Comparison of ENCODE assay signal across 24 mouse cellular contexts in genomic region chr19:28395584-28395861, GRCm38 (mm10).
A peak's percentile ranks its signal among the peaks of the same experiment; 100 is the strongest.
DNase-seq lines count a peak whose midpoint lies in the region; ATAC-seq lines count a peak whose summit lies in the region.
"Had no signal": no experiment of that assay in that cellular context is flagged by ENCODE, and none has a peak within 500 bp of the region (broad histone marks: within the 10 kb centered on the region; RNA-seq: fewer than 3 reads in every experiment).

No protein-coding gene starts in this region.

- H3K36me3 ChIP-seq in hindbrain, embryonic 15.5 days = no peaks in the 10 kb centered on the region
- H3K36me3 ChIP-seq in hindbrain, embryonic 12.5 days = no peaks in the 10 kb centered on the region
- H3K36me3 ChIP-seq in forebrain, embryonic 14.5 days (ENCODE audit: control insufficient read depth, insufficient read depth, low read length) = no peaks in the 10 kb centered on the region
- H3K36me3 ChIP-seq in limb, embryonic 10.5 days = no peaks in the 10 kb centered on the region
- H3K36me3 ChIP-seq: embryonic facial prominence, embryonic 10.5 days; heart, embryonic 13.5 days; limb, embryonic 12.5 days had no signal

- no peak overlapping the region for H3K4me2 ChIP-seq in hindbrain, embryonic 15.5 days
- no peak overlapping the region for H3K4me2 ChIP-seq in hindbrain, embryonic 12.5 days (replicated peaks)
- no peak overlapping the region for H3K4me2 ChIP-seq in forebrain, embryonic 14.5 days (ENCODE audit: low read length)
- H3K4me2 ChIP-seq: limb, embryonic 12.5 days; liver, embryonic 11.5 days had no signal

- no peak overlapping the region for H3K27ac ChIP-seq in hindbrain, embryonic 15.5 days (replicated peaks)
- H3K27ac ChIP-seq in hindbrain, embryonic 12.5 days = no peak overlapping the region
- H3K27ac ChIP-seq in forebrain, embryonic 14.5 days (ENCODE audit: low read depth, low read length) = peak overlapping the region; percentile 22; the same call in 1 of the 2 replicates
- peak overlapping the region; percentile 56 for H3K27ac ChIP-seq in limb, embryonic 10.5 days
- H3K27ac ChIP-seq: embryonic facial prominence, embryonic 10.5 days; heart, adult 2 months; heart, embryonic 13.5 days; limb, embryonic 12.5 days; macrophage; stomach, postnatal 0 days had no signal

- DNase-seq in layer of hippocampus, adult 9-11 months = peak; percentile 53
- DNase-seq in layer of hippocampus, postnatal 10 days (ENCODE audit: low spot score in 2 of 2) = no peak
- no peak for DNase-seq in forebrain, embryonic 14.5 days (ENCODE audit: low spot score)
- no peak for DNase-seq in limb, embryonic 10.5 days (ENCODE audit: low spot score)
- no peak for DNase-seq in cerebellum, postnatal 25 days
- DNase-seq in urinary bladder, adult 18-20 months (ENCODE audit: low spot score in 2 of 2) = no peak
- DNase-seq: adrenal gland, postnatal 36 days; cerebellum, adult 9-11 months; gastrocnemius, postnatal 25 days; heart, adult 2 months; heart, postnatal 14 days; kidney, adult 18-20 months; kidney, postnatal 14 days; liver, postnatal 0 days; right cerebral cortex, postnatal 14 days had no signal

- H3K4me3 ChIP-seq in hindbrain, embryonic 15.5 days = no peak overlapping the region
- no peak overlapping the region for H3K4me3 ChIP-seq in hindbrain, embryonic 12.5 days
- no peak overlapping the region for H3K4me3 ChIP-seq in forebrain, embryonic 14.5 days (ENCODE audit: low read depth, low read length)
- H3K4me3 ChIP-seq in limb, embryonic 10.5 days = no peak overlapping the region
- H3K4me3 ChIP-seq: embryonic facial prominence, embryonic 10.5 days; heart, adult 2 months; heart, embryonic 13.5 days; limb, embryonic 12.5 days had no signal

- ATAC-seq in hindbrain, embryonic 15.5 days (ENCODE audit: low FRiP score, low read depth) = peak; percentile 17; the same call in 1 of the 2 replicates
- no peak for ATAC-seq in hindbrain, embryonic 12.5 days (ENCODE audit: low FRiP score)
- peak; percentile 67 for ATAC-seq in forebrain, embryonic 14.5 days
- ATAC-seq: liver, postnatal 0 days; lung, postnatal 0 days had no signal

- 0 out of 2 replicates have a peak, but pooled peaks cover 12% of the 10 kb centered on the region for H3K4me1 ChIP-seq in hindbrain, embryonic 15.5 days (replicated peaks)
- H3K4me1 ChIP-seq in hindbrain, embryonic 12.5 days = peaks cover 13% of the 10 kb centered on the region
- peaks cover 20% of the 10 kb centered on the region for H3K4me1 ChIP-seq in forebrain, embryonic 14.5 days (ENCODE audit: control insufficient read depth, insufficient read depth, low read length)
- peaks cover 24% of the 10 kb centered on the region for H3K4me1 ChIP-seq in limb, embryonic 10.5 days

- no peak overlapping the region for H3K9ac ChIP-seq in hindbrain, embryonic 15.5 days
- H3K9ac ChIP-seq in hindbrain, embryonic 12.5 days = no peak overlapping the region
- H3K9ac ChIP-seq in forebrain, embryonic 14.5 days (ENCODE audit: low read length) = no peak overlapping the region
- H3K9ac ChIP-seq: heart, embryonic 13.5 days; limb, embryonic 12.5 days; liver, postnatal 0 days had no signal

- no peaks in the 10 kb centered on the region for H3K9me3 ChIP-seq in hindbrain, embryonic 15.5 days
- H3K9me3 ChIP-seq in hindbrain, embryonic 12.5 days (replicated peaks) = no peaks in the 10 kb centered on the region
- no peaks in the 10 kb centered on the region for H3K9me3 ChIP-seq in forebrain, embryonic 14.5 days (replicated peaks; ENCODE audit: control insufficient read depth, low read length)
- H3K9me3 ChIP-seq in limb, embryonic 10.5 days (replicated peaks) = no peaks in the 10 kb centered on the region
- H3K9me3 ChIP-seq: embryonic facial prominence, embryonic 10.5 days; heart, embryonic 13.5 days; limb, embryonic 12.5 days had no signal

- no peaks in the 10 kb centered on the region for H3K27me3 ChIP-seq in hindbrain, embryonic 15.5 days
- no peaks in the 10 kb centered on the region for H3K27me3 ChIP-seq in hindbrain, embryonic 12.5 days
- no peaks in the 10 kb centered on the region for H3K27me3 ChIP-seq in forebrain, embryonic 14.5 days (replicated peaks; ENCODE audit: control insufficient read depth, insufficient read depth, low read length)
- no peaks in the 10 kb centered on the region for H3K27me3 ChIP-seq in limb, embryonic 10.5 days (ENCODE audit: low read depth, poor library complexity, severe bottlenecking)
- H3K27me3 ChIP-seq: heart, embryonic 13.5 days had no signal

- WGBS in hindbrain, embryonic 15.5 days = 60% methylated on average over 1 of the region's 1 CpGs
- 63% methylated on average over 1 of the region's 1 CpGs for WGBS in hindbrain, embryonic 12.5 days
- 31% methylated on average over 1 of the region's 1 CpGs for WGBS in forebrain, embryonic 14.5 days
- 27% methylated on average over 1 of the region's 1 CpGs for WGBS in limb, embryonic 10.5 days

Comparison
In these comparisons a context has a peak if more than half of its experiments do, and no peak if none do; other contexts are left out.
1. H3K27ac ChIP-seq: peak in forebrain, embryonic 14.5 days (single experiment) and limb, embryonic 10.5 days (single experiment); none in hindbrain, embryonic 15.5 days (single experiment) and hindbrain, embryonic 12.5 days (single experiment).